Mouse (Mus musculus) forebrain, embryonic 14.5 days (tissue): Measurements from ENCODE around the gene Nop14. TPM values are rescaled to one million over a fixed set of nuclear protein-coding genes. Genes with fewer than 3 reads are reported as not detected.
"Not testable (repeated sequence)": the region's sequence is repeated elsewhere in the genome, so short reads cannot be mapped to it uniquely, and the experiment has no call there.

Experiments used
- ATAC-seq: fragments of 200-750 bp; cut with Nextera tagmentation; 2 replicates; pipeline ENCODE4 v1.8.0; 2017; ENCODE audit warnings: mild to moderate bottlenecking, moderate library complexity
- DNase-seq: peaks from one replicate; pipeline ENCODE4 v3.0.0-alpha.2; 2015; ENCODE audit warnings: low spot score
- H3K27ac ChIP-seq: fragments of 300-500 bp; sonication (generic); 2 replicates; pipeline ENCODE4 v1.5.1; 2014; ENCODE audit warnings: low read depth, mild to moderate bottlenecking, control low read depth, low read length, moderate library complexity
- H3K27me3 ChIP-seq: fragments of 300-500 bp; sonication (generic); replicated peaks from 2 replicates; pipeline ENCODE4 v1.6.1; 2014; ENCODE audit warnings: low read length, control low read depth, mixed read lengths; ENCODE audit not compliant: control insufficient read depth, insufficient read depth
- H3K36me3 ChIP-seq: fragments of 300-500 bp; sonication (generic); 2 replicates; pipeline ENCODE4 v1.6.1; 2014; ENCODE audit warnings: low read length, control low read depth; ENCODE audit not compliant: control insufficient read depth, insufficient read depth
- H3K4me1 ChIP-seq: fragments of 300-500 bp; sonication (generic); 2 replicates; pipeline ENCODE4 v1.6.1; 2014; ENCODE audit warnings: antibody characterized with exemption, low read length, control low read depth; ENCODE audit not compliant: control insufficient read depth, insufficient read depth
- H3K4me2 ChIP-seq: fragments of 300-500 bp; sonication (generic); 2 replicates; pipeline ENCODE4 v1.6.1; 2014; ENCODE audit warnings: mild to moderate bottlenecking, control low read depth, low read length
- H3K4me3 ChIP-seq: fragments of 300-500 bp; sonication (generic); 2 replicates; pipeline ENCODE4 v1.5.1; 2014; ENCODE audit warnings: low read depth, low read length, control low read depth
- H3K9ac ChIP-seq: fragments of 300-500 bp; sonication (generic); 2 replicates; pipeline ENCODE4 v1.6.1; 2014; ENCODE audit warnings: mild to moderate bottlenecking, low read length, control low read depth, moderate library complexity
- H3K9me3 ChIP-seq: fragments of 300-500 bp; sonication (generic); replicated peaks from 2 replicates; pipeline ENCODE4 v1.6.1; 2016; ENCODE audit warnings: low read length, control low read depth, mixed read lengths; ENCODE audit not compliant: control insufficient read depth
- WGBS: fragments of 180-500 bp; shearing (Covaris S2); extraction: QIAGEN DNeasy Blood & Tissue Kit; methylation state at CpG from one replicate; pipeline ENCODE4 v1.1.7; 2014; 5-methylcytosine and 5-hydroxymethylcytosine counted together
- polyA plus RNA-seq: library from polyadenylated mRNA; unstranded; fragments of >200 nt; fragmentation: Nextera tagmentation; extraction: Ambion mirVana; gene quantifications from 2 replicates; pipeline ENCODE4 v1.2.1, GENCODE M21; 2014

Gene Nop14
- polyA plus RNA-seq, 1 experiment from 2014 or later = 23.5 TPM

DNA sequence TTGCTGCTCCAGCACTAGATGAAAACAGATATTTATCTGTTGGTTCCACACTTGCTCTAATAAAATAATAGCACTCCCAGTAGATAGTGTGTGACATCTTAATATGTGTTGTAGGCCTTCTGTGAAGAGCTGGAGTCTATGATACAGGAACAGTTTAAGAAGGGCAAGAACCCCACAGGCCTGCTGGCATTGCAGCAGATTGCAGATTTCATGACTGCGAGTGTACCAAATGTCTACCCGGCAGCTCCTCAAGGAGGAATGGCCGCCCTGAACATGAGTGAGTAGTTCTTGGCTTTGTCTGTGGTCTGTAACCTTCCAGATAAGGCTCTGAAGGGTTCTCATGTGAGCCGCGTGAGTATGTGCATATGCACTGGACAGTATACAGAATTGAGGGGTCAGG is 55.4 kb downstream of the Nop14 start:
- no peak for DNase-seq
- peaks cover 63% of the 10 kb centered on the region for H3K36me3 ChIP-seq
- ATAC-seq = no peak
- no peaks in the 10 kb centered on the region for H3K27me3 ChIP-seq
- H3K4me3 ChIP-seq = no peak overlapping the region
- no peaks in the 10 kb centered on the region for H3K9me3 ChIP-seq
- no peak overlapping the region for H3K9ac ChIP-seq
- no peaks in the 10 kb centered on the region for H3K4me1 ChIP-seq
- H3K27ac ChIP-seq = no peak overlapping the region
- H3K4me2 ChIP-seq = no peak overlapping the region
- 95% methylated on average over 5 of the region's 5 CpGs for WGBS

DNA sequence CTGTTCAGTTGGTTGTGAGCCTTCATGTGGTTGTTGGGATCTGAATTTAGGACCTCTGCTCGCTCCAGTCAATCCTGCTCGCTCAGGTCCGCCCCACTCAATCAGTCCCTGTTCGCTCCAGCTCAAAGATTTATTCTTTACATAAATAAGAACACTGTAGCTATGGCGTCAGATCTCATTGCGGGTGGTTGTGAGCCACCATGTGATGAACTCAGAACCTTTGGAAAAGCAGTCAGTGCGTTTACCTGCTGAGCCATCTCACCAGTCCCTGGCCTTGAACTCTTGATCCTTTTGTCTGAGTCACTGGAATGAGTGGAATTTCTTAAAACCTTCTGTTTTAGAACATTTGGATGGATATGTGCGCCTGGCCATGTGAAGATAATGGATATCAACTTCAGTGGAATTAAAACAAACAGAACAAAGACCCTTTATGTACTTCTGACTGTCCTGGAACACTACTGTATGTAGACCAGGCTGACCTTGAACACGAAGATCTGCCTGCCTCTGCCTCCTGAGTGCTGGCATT is 66.7 kb downstream of the Nop14 start:
- no peaks in the 10 kb centered on the region for H3K9me3 ChIP-seq
- no peak overlapping the region for H3K27ac ChIP-seq
- no peak overlapping the region for H3K4me3 ChIP-seq
- no peak overlapping the region for H3K4me2 ChIP-seq
- H3K9ac ChIP-seq = no peak overlapping the region
- H3K4me1 ChIP-seq = peaks cover 8% of the 10 kb centered on the region
- ATAC-seq = no peak
- no peaks in the 10 kb centered on the region for H3K27me3 ChIP-seq
- WGBS = 97% methylated on average over 9 of the region's 9 CpGs
- peaks cover 6% of the 10 kb centered on the region; the same call in 1 of the 2 replicates for H3K36me3 ChIP-seq
- DNase-seq = no peak

DNA sequence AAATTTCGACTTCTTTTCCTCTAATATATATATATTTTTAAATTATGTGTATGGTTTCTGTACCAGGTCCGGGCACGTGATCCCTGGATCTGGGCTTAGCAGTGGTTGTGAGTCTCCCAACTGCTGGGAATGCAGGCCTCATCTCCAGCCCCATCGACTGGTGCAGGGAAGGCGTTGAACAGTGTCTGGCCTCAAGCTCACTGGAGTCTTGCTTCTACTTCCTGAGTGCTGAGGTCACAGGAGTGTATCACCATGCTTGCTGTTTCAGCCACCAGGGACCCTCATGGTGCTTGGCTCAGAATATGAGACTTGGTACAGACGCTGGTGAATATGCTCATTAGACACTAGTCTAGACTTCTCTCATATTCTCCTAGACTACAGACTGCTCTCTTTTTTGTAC is 67.3 kb downstream of the Nop14 start:
- H3K9me3 ChIP-seq = no peaks in the 10 kb centered on the region
- H3K4me1 ChIP-seq = peaks cover 8% of the 10 kb centered on the region
- DNase-seq (no peak), ATAC-seq (no peak)
- no peaks in the 10 kb centered on the region for H3K27me3 ChIP-seq
- no peaks in the 10 kb centered on the region for H3K36me3 ChIP-seq
- H3K4me3 ChIP-seq = no peak overlapping the region
- H3K27ac ChIP-seq = no peak overlapping the region
- no peak overlapping the region for H3K9ac ChIP-seq
- H3K4me2 ChIP-seq = no peak overlapping the region
- 90% methylated on average over 6 of the region's 6 CpGs for WGBS

DNA sequence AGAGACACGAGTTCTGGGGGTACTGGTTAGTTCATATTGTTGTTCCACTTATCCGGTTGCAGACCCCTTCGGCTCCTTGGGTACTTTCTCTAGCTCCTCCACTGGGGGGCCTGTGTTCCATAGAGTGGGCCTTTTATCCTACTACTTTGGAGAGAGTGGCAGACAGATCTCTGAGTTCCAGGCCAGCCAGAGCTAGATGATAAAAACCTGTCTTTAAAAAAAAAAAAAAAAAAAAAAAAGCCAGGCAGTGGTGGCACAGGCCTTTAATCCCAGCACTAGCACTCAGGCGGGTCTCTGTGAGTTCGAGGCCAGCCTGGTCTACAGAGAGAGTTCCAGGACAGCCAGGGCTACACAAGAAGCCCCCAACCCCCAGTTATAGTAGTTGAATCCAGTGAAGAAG is 67.7 kb downstream of the Nop14 start:
- not testable (repeated sequence) for H3K9ac ChIP-seq, H3K4me3 ChIP-seq, H3K36me3 ChIP-seq, DNase-seq, H3K27ac ChIP-seq, ATAC-seq, H3K4me1 ChIP-seq, H3K27me3 ChIP-seq, H3K4me2 ChIP-seq, H3K9me3 ChIP-seq
- 41% methylated on average over 5 of the region's 5 CpGs for WGBS

DNA sequence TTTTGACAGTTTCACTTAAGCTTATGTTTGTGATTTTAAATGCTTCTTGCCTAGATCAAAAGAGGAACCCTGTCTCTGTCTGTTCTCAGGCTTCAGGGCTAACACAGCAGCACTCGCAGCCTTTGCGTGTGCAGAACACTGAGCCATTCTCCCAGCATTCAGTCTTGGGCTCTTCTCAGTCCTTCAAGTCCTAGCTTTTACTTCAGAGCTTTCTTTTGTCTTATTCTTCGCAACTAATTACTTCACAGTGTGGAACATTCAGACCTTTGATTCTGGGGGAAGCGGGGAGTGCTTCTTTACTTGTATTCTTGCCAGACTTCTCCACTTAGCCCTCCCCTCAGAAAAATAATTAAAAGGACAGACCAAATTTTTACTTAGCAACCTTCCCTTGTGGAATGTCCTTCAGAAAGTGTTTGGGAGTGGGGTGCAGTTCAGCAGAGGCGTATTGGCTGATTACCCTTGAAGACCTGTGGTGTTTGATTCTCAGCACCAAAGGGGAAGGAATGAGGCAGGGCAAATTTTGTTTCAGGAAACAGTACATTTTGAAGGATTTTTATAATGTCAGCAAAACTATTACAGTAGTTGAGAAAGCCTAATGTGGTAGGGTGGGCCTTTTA is 68.5 kb downstream of the Nop14 start:
- Histone ChIP-seq H3K36me3 (no peaks in the 10 kb centered on the region), H3K27me3 (no peaks in the 10 kb centered on the region), H3K9me3 (no peaks in the 10 kb centered on the region), H3K4me1 (peaks cover 12% of the 10 kb centered on the region), H3K27ac (no peak overlapping the region), H3K9ac (no peak overlapping the region), H3K4me2 (no peak overlapping the region), H3K4me3 (no peak overlapping the region)
- WGBS = 6% methylated on average over 5 of the region's 5 CpGs
- DNase-seq (peak; percentile 74), ATAC-seq (peak; percentile 58)

DNA sequence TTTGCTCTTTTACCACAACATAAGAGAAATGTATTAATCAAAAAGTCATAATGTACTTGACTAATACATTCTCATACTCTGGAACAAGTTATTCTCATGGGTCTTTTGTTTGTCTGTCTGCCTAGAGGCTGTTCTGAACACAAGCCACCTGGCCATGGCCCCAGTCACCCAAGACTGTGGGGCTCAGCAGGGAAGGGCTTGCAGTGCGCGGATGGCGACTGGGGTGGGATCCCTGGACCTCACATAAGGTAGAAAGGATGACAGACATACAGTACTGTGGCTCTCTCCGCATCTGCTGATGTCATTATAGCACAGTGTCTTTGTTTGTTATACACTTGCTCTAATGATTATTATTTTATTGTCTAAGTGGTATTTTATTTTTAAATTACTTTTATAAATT is 69.2 kb downstream of the Nop14 start:
- 17% methylated on average over 4 of the region's 4 CpGs for WGBS
- no peak overlapping the region for H3K4me2 ChIP-seq
- no peaks in the 10 kb centered on the region for H3K9me3 ChIP-seq
- H3K4me1 ChIP-seq = peaks cover 12% of the 10 kb centered on the region
- H3K9ac ChIP-seq = no peak overlapping the region
- H3K27ac ChIP-seq = peak overlapping the region; percentile 56; the same call in 1 of the 2 replicates
- H3K36me3 ChIP-seq = no peaks in the 10 kb centered on the region
- no peak overlapping the region for H3K4me3 ChIP-seq
- peak; percentile 54 for ATAC-seq
- no peaks in the 10 kb centered on the region for H3K27me3 ChIP-seq
- peak; percentile 12 for DNase-seq

DNA sequence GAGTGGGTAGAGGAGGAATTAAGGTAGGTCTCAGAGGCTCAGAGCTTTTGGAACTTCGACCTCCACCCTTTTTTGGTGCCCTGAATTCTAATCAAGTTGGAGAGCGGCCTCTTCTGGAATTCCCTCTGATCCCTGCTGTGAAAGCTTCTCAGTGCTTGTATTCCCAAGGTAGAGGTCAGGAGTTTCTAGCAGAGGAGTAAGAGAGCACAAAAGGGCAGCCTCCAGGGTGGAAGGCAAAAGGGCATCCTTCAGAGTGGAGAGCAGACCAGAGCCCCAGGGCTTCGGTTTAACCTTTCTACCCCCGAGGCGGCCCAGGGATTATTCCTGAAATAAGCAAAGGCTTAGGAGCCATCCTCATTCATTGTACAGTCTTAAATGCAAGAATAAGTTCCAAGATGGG is 69.9 kb downstream of the Nop14 start:
- DNase-seq (no peak), ATAC-seq (no peak)
- Histone ChIP-seq H3K9me3 (no peaks in the 10 kb centered on the region), H3K36me3 (no peaks in the 10 kb centered on the region), H3K4me2 (no peak overlapping the region), H3K27ac (no peak overlapping the region; the same call in 1 of the 2 replicates), H3K9ac (no peak overlapping the region), H3K4me1 (peaks cover 12% of the 10 kb centered on the region), H3K27me3 (no peaks in the 10 kb centered on the region), H3K4me3 (no peak overlapping the region)
- 5% methylated on average over 5 of the region's 5 CpGs for whole genome bisulfite sequencing

Other genes with a start within 250 kb of the Nop14 start
- 3.6 and 4.8 TPM in 2 replicates for gene Tnip2, start 146.2 kb downstream of the Nop14 start, polyA plus RNA-seq
- 18.8 and 27.8 TPM in 2 replicates for gene Sh3bp2, start 134.3 kb downstream of the Nop14 start, polyA plus RNA-seq
- 166 and 196 TPM in 2 replicates for gene Add1, start 86.5 kb downstream of the Nop14 start, polyA plus RNA-seq
- 72.8 and 84.8 TPM in 2 replicates for gene Mfsd10, start 22.9 kb downstream of the Nop14 start, polyA plus RNA-seq
- 1.2 TPM in 2 replicates for gene Grk4, start 231 bp upstream of the Nop14 start, polyA plus RNA-seq
- 7.9 and 11.6 TPM in 2 replicates for gene Htt, start 101.6 kb upstream of the Nop14 start, polyA plus RNA-seq
- 5.5 and 7.4 TPM in 2 replicates for gene Msantd1, start 247.9 kb upstream of the Nop14 start, polyA plus RNA-seq